Mouse (Mus musculus) liver, embryonic 14.5 days (tissue): ENCODE measurements around the gene Ttc4.

Experiments
- CTCF ChIP-seq: IDR thresholded peaks from 2 replicates; pipeline ENCODE4 v1.5.1; 2016; ENCODE audit warnings: antibody characterized with exemption, low read depth, control low read depth
- EP300 ChIP-seq: IDR thresholded peaks from 2 replicates; pipeline ENCODE4 v1.6.1; 2016; ENCODE audit warnings: antibody characterized with exemption, low read depth

GRCm38 (mm10) chr4:106708408-106708807, 29.7 kb upstream of the Ttc4 start:
- TF ChIP-seq CTCF (peak; percentile 97), EP300 (no peak)
